Mouse (Mus musculus): ENCODE measurements around the gene Kcnq2. TPM values are rescaled to one million over a fixed set of nuclear protein-coding genes. Genes with fewer than 3 reads are reported as not detected.

Gene Kcnq2
- total and polyA plus RNA-seq, 3 experiments = 0.05 to 0.23 TPM; not detected in 1

GRCm38 (mm10) chr2:181146976-181147545 lies 12.0 kb upstream of the Kcnq2 start:
- Histone ChIP-seq H3K27ac (peak overlapping the region; percentile 16), H3K27me3 (ENCODE audit: control insufficient read depth, insufficient read depth, low read length) (no peaks in the 10 kb centered on the region), H3K79me2 (replicated peaks; ENCODE audit: control insufficient read depth, insufficient read depth, low read length) (no peaks in the 10 kb centered on the region), H3K4me3 (no peak overlapping the region), H3K36me3 (ENCODE audit: control insufficient read depth, insufficient read depth, low read length) (peaks cover 6% of the 10 kb centered on the region; the same call in 1 of the 2 replicates), H3K4me1 (ENCODE audit: control insufficient read depth, insufficient read depth, low read length) (peaks cover 10% of the 10 kb centered on the region), H3K9ac (ENCODE audit: low read depth, low read length) (no peak overlapping the region)
- intact Hi-C loops (cut with DNase I) = no loop called here
- TF ChIP-seq POLR2A (IDR thresholded peaks at IDR 0.05; ENCODE audit: insufficient read depth, low read depth, low read length) (no peak; the same call in 1 of the 2 replicates), EP300 (IDR thresholded peaks at IDR 0.05; ENCODE audit: insufficient read depth, low read depth, low read length) (0 out of 2 replicates have a peak, but pooled peaks have one; percentile 8)
- 57% methylated on average over 4 of the region's 4 CpGs for WGBS
- DNase-seq = peak in 1 of 2 experiments; percentile 41

GRCm38 (mm10) chr2:181144675-181145074 lies 9.6 kb upstream of the Kcnq2 start:
- Histone ChIP-seq H3K4me1 (ENCODE audit: control insufficient read depth, insufficient read depth, low read length) (peaks cover 9% of the 10 kb centered on the region), H3K9ac (ENCODE audit: low read depth, low read length) (no peak overlapping the region), H3K79me2 (replicated peaks; ENCODE audit: control insufficient read depth, insufficient read depth, low read length) (no peaks in the 10 kb centered on the region), H3K36me3 (ENCODE audit: control insufficient read depth, insufficient read depth, low read length) (no peaks in the 10 kb centered on the region; the same call in 1 of the 2 replicates), H3K27me3 (ENCODE audit: control insufficient read depth, insufficient read depth, low read length) (no peaks in the 10 kb centered on the region), H3K4me3 (no peak overlapping the region), H3K27ac (no peak overlapping the region)
- whole genome bisulfite sequencing = 74% methylated on average over 2 of the region's 2 CpGs
- no peak for TF ChIP-seq CTCF (IDR thresholded peaks at IDR 0.05)
- no peak for TF ChIP-seq EP300 (IDR thresholded peaks at IDR 0.05; ENCODE audit: insufficient read depth, low read depth, low read length)
- TF ChIP-seq POLR2A (IDR thresholded peaks at IDR 0.05; ENCODE audit: insufficient read depth, low read depth, low read length) = 0 out of 2 replicates have a peak, but pooled peaks have one; percentile 15
- intact Hi-C loops (cut with DNase I) = no loop called here
- no peak for DNase-seq

- WGBS = 44% methylated on average over 2 of the region's 2 CpGs
- Histone ChIP-seq H3K27me3 (ENCODE audit: control insufficient read depth, insufficient read depth, low read length) (no peaks in the 10 kb centered on the region), H3K9ac (ENCODE audit: low read depth, low read length) (no peak overlapping the region), H3K4me1 (ENCODE audit: control insufficient read depth, insufficient read depth, low read length) (peaks cover 8% of the 10 kb centered on the region), H3K27ac (no peak overlapping the region), H3K36me3 (ENCODE audit: control insufficient read depth, insufficient read depth, low read length) (no peaks in the 10 kb centered on the region; the same call in 1 of the 2 replicates), H3K4me3 (no peak overlapping the region), H3K79me2 (replicated peaks; ENCODE audit: control insufficient read depth, insufficient read depth, low read length) (no peaks in the 10 kb centered on the region)
- intact Hi-C loops (cut with DNase I) = no loop called here
- DNase-seq = no peak
- TF ChIP-seq CTCF (IDR thresholded peaks at IDR 0.05) (no peak), POLR2A (IDR thresholded peaks at IDR 0.05; ENCODE audit: insufficient read depth, low read depth, low read length) (no peak), EP300 (IDR thresholded peaks at IDR 0.05; ENCODE audit: insufficient read depth, low read depth, low read length) (no peak)
Observed at GRCm38 (mm10) chr2:181143509-181144276, 8.6 kb upstream of the Kcnq2 start.

- WGBS = 36% methylated on average over 8 of the region's 8 CpGs
Observed at GRCm38 (mm10) chr2:181142703-181143135, 7.6 kb upstream of the Kcnq2 start.

GRCm38 (mm10) chr2:181139641-181140193 lies 4.6 kb upstream of the Kcnq2 start:
- TF ChIP-seq CTCF (IDR thresholded peaks at IDR 0.05) (no peak), POLR2A (IDR thresholded peaks at IDR 0.05; ENCODE audit: insufficient read depth, low read depth, low read length) (no peak), EP300 (IDR thresholded peaks at IDR 0.05; ENCODE audit: insufficient read depth, low read depth, low read length) (no peak)
- H3K27ac ChIP-seq = no peak overlapping the region
- peaks cover 2% of the 10 kb centered on the region for H3K27me3 ChIP-seq (ENCODE audit: control insufficient read depth, insufficient read depth, low read length)
- no peak for DNase-seq
- no peak overlapping the region for H3K4me3 ChIP-seq
- H3K4me1 ChIP-seq (ENCODE audit: control insufficient read depth, insufficient read depth, low read length) = peaks cover 1% of the 10 kb centered on the region; the same call in 1 of the 2 replicates
- no peak overlapping the region for H3K9ac ChIP-seq (ENCODE audit: low read depth, low read length)
- H3K36me3 ChIP-seq (ENCODE audit: control insufficient read depth, insufficient read depth, low read length) = no peaks in the 10 kb centered on the region
- 46% methylated on average over 5 of the region's 5 CpGs for whole genome bisulfite sequencing
- H3K79me2 ChIP-seq (replicated peaks; ENCODE audit: control insufficient read depth, insufficient read depth, low read length) = no peaks in the 10 kb centered on the region
- intact Hi-C loops (cut with DNase I) = no loop called here

More at GRCm38 (mm10) chr2:181142703-181143135, 7.6 kb upstream of the Kcnq2 start:
- Histone ChIP-seq H3K36me3 (ENCODE audit: control insufficient read depth, insufficient read depth, low read length) (no peaks in the 10 kb centered on the region; the same call in 1 of the 2 replicates), H3K27me3 (ENCODE audit: control insufficient read depth, insufficient read depth, low read length) (no peaks in the 10 kb centered on the region), H3K79me2 (replicated peaks; ENCODE audit: control insufficient read depth, insufficient read depth, low read length) (no peaks in the 10 kb centered on the region), H3K4me3 (no peak overlapping the region), H3K4me1 (ENCODE audit: control insufficient read depth, insufficient read depth, low read length) (peaks cover 4% of the 10 kb centered on the region; the same call in 1 of the 2 replicates), H3K9ac (ENCODE audit: low read depth, low read length) (no peak overlapping the region), H3K27ac (no peak overlapping the region)
- TF ChIP-seq EP300 (IDR thresholded peaks at IDR 0.05; ENCODE audit: insufficient read depth, low read depth, low read length) (no peak), CTCF (IDR thresholded peaks at IDR 0.05) (no peak), POLR2A (IDR thresholded peaks at IDR 0.05; ENCODE audit: insufficient read depth, low read depth, low read length) (no peak)
- no peak for DNase-seq
- intact Hi-C loops (cut with DNase I) = no loop called here
